Mouse (Mus musculus): ENCODE data around the gene Sema6d.

Sema6d gene

GRCm38 (mm10) chr2:124554751-124555415, 465.1 kb downstream of the Sema6d start:
- DNase-seq (ENCODE audit: low spot score in 2 of 2) = no peak

- no peak for DNase-seq (ENCODE audit: low spot score in 2 of 2)
Observed at GRCm38 (mm10) chr2:124556861-124557499, 467.2 kb downstream of the Sema6d start.

GRCm38 (mm10) chr2:124558021-124558420, 468.3 kb downstream of the Sema6d start:
- DNase-seq (ENCODE audit: low spot score in 2 of 2) = no peak

GRCm38 (mm10) chr2:124561668-124562067, 471.9 kb downstream of the Sema6d start:
- no peak for DNase-seq (ENCODE audit: low spot score in 2 of 2)

GRCm38 (mm10) chr2:124562091-124562490, 472.3 kb downstream of the Sema6d start:
- DNase-seq (ENCODE audit: low spot score in 2 of 2) = peak in 1 of 2 experiments; percentile 43

GRCm38 (mm10) chr2:124563759-124564158, 474.0 kb downstream of the Sema6d start:
- DNase-seq (ENCODE audit: low spot score in 2 of 2) = no peak

GRCm38 (mm10) chr2:124573734-124574133, 484.0 kb downstream of the Sema6d start:
- no peak for DNase-seq (ENCODE audit: low spot score in 2 of 2)

- DNase-seq (ENCODE audit: low spot score in 2 of 2) = no peak
Observed at GRCm38 (mm10) chr2:124576053-124576452, 486.3 kb downstream of the Sema6d start.

GRCm38 (mm10) chr2:124583561-124583960, 493.8 kb downstream of the Sema6d start:
- no peak for DNase-seq (ENCODE audit: low spot score in 2 of 2)

GRCm38 (mm10) chr2:124592750-124593149, 503.0 kb downstream of the Sema6d start:
- no peak for DNase-seq (ENCODE audit: low spot score in 2 of 2)

- no peak for DNase-seq (ENCODE audit: low spot score in 2 of 2)
Observed at GRCm38 (mm10) chr2:124599014-124599413, 509.2 kb downstream of the Sema6d start.

- no peak for DNase-seq (ENCODE audit: low spot score in 2 of 2)
Observed at GRCm38 (mm10) chr2:124601702-124602378, 512.1 kb downstream of the Sema6d start.

GRCm38 (mm10) chr2:124602379-124602913, 512.7 kb downstream of the Sema6d start:
- no peak for DNase-seq (ENCODE audit: low spot score in 2 of 2)

GRCm38 (mm10) chr2:124605341-124605740, 515.6 kb downstream of the Sema6d start:
- no peak for DNase-seq (ENCODE audit: low spot score in 2 of 2)

- DNase-seq (ENCODE audit: low spot score in 2 of 2) = no peak
Observed at GRCm38 (mm10) chr2:124607986-124608385, 518.2 kb downstream of the Sema6d start.

- no peak for DNase-seq (ENCODE audit: low spot score in 2 of 2)
Observed at GRCm38 (mm10) chr2:124608546-124608945, 518.8 kb downstream of the Sema6d start.

- no peak for DNase-seq (ENCODE audit: low spot score in 2 of 2)
Observed at GRCm38 (mm10) chr2:124609014-124609413, 519.2 kb downstream of the Sema6d start.

GRCm38 (mm10) chr2:124609711-124610585, 520.2 kb downstream of the Sema6d start:
- peak; percentile 86 to 89 for DNase-seq (ENCODE audit: low spot score in 2 of 2)

- no peak for DNase-seq (ENCODE audit: low spot score in 2 of 2)
Observed at GRCm38 (mm10) chr2:124610586-124611105, 520.9 kb downstream of the Sema6d start.

- no peak for DNase-seq (ENCODE audit: low spot score in 2 of 2)
Observed at GRCm38 (mm10) chr2:124611226-124611625, 521.5 kb downstream of the Sema6d start.

GRCm38 (mm10) chr2:124612276-124612675, 522.5 kb downstream of the Sema6d start:
- DNase-seq (ENCODE audit: low spot score in 2 of 2) = no peak
